Mouse (Mus musculus): ENCODE data around the gene Zfp365. TPM values are rescaled to one million over a fixed set of nuclear protein-coding genes. Genes with fewer than 3 reads are reported as not detected.

Zfp365 gene
- total RNA-seq, 2 experiments from 2014 or later, result not detected

DNA sequence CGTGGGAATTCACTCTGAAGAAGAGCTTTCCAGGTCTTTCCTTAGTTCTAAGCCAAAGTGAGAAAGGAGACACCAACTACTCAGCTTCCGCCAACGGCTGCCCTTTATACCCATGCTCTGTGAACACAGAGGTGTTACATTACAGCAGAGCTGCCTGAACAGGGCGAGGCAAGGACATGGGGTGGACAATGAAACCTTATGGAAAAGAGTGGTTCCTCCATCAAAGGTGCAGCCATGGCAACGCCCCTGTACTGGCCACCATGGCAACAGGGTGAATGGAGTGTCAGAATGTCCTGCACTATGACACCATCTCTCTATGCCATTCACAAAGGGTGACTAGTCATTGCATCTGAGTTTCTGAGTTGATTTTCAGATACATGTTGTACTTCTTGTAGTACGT, 61.4 kb downstream of the Zfp365 start:
- ATAC-seq (replicated peaks; ENCODE audit: poor library complexity), result no peak

DNA sequence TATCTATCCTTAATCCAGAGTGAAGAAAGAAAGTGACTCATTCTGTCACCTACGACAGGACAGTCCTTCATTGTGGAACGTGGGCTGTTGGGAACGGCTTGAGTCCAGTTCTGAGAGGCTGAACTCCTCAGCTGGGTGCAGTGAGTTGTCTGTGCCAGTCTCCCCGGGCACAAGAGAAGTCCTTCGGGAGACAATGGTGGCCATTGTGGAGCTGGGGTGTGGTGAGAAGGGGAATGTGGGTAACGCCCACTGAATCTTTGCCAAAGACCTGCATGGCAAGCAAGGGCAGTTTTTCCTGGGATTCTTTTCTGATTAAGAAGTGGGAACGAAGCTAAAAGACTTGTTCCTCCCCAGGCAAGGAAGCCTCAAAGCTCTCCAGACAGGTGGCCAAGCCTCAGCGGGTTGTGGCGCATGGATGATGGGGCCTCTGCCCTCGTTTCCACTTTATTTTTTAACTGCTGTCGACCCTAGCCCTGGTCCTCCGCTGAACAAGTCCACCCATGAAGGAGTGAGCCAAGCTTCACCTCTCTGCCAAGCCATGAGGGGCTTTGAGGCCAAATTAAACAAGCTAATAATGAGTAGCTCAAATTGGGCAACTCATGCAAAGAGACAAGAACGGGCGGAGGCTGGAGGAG, 66.3 kb downstream of the Zfp365 start:
- ATAC-seq (replicated peaks; ENCODE audit: poor library complexity), result no peak

DNA sequence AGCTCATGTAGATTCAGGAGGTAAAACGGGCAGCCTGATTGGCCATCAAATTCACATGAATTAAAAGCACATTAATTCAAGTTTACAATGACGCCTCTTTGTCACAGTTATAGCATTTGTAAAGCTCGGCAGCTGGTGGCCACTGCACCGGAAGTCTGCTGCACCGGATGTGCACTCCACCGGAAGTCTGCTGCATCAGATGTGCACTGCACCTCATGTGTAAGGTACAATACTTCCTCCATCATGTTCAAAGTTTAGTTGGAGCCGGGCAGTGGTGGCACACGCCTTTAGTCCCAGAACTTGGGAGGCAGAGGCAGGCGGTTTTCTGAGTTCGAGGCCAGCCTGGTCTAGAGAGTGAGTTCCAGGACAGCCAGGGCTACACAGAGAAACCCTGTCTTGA, 70.9 kb downstream of the Zfp365 start:
- ATAC-seq (replicated peaks; ENCODE audit: poor library complexity), result peak; percentile 45

DNA sequence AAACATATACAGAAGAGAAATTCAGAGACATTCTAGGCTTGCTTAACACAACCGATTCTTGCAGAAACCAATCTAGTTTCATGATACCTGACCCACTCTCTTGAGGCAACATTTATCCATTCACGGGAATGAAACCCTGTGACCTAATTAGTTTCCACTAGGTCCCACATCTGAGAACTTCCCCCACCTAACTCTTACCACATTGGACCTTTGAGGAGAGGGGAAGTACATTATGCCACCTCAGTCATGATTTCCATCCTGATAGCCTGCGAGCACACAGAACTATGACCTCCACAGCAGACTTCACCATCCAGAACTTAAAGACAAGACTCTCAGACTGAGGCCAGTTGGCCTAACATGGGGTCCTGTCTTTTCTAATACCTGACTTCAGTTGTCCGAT, 71.7 kb downstream of the Zfp365 start:
- ATAC-seq (replicated peaks; ENCODE audit: poor library complexity), result peak; percentile 90

DNA sequence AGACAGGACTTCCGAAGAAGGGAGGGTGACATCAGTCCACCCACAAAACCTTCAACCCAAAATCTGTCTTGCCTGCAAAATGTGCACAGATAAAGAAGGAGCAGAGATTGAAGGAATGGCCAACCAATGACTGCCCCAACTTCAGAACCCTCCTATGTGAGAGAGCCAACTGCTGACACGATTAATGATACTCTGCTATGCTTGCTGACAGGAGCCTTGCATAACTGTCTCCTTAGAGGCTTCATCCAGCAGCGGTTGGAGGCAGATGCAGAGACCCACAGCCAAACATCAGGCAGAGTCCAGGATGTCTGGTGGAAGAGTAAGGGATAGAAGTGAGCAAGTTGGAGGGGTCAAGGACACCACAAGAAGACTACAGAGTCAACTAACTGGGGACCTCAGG, 73.3 kb downstream of the Zfp365 start:
- no peak for ATAC-seq (replicated peaks; ENCODE audit: poor library complexity)

DNA sequence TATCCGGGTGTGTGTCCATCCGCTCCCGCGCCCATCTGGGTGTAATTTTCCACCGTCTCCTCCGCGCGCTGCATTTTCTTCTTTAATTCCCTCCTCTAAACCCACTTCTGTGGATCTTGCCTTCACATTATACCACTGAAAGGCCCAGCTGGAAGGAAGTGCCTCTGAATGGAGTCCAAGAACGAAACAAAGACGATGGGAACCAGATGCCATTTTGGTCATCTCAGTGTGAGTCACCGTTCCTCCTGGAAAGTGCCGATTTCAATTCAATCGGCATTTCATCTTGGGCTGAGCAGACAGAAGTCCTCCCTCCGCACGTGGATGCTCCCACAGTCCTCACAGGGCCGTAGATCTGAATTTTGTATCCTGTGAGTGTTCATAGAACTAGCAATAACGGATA, 76.0 kb downstream of the Zfp365 start:
- no peak for ATAC-seq (replicated peaks; ENCODE audit: poor library complexity)

Other genes with a start within 250 kb of the Zfp365 start
- 5.6 and 7.2 TPM in 2 replicates for gene Rtkn2, start 66.9 kb upstream of the Zfp365 start, total RNA-seq (2015)
- 11.3 and 13.3 TPM in 2 replicates for gene Rtkn2, start 66.9 kb upstream of the Zfp365 start, total RNA-seq (2017)

Measured in megakaryocyte progenitor cell, adult 5-6 weeks (primary cell).